Mouse (Mus musculus): ENCODE results near the gene Fam207a. TPM values are rescaled to one million over a fixed set of nuclear protein-coding genes. Genes with fewer than 3 reads are reported as not detected.

Gene Fam207a
- polyA plus RNA-seq, 1 experiment, result 38.8 TPM

- DNase-seq (ENCODE audit: low read depth), result no peak
- no peak for TF ChIP-seq POLR2A (IDR thresholded peaks at IDR 0.05; ENCODE audit: borderline replicate concordance, extremely low read depth, insufficient read depth, insufficient read length, poor library complexity, severe bottlenecking)
- TF ChIP-seq CTCF (IDR thresholded peaks at IDR 0.05; ENCODE audit: borderline replicate concordance, extremely low read depth, insufficient read depth, insufficient read length), result no peak
Measured at GRCm38 (mm10) chr10:77544916-77545315, 29.3 kb upstream of the Fam207a start.

DNA sequence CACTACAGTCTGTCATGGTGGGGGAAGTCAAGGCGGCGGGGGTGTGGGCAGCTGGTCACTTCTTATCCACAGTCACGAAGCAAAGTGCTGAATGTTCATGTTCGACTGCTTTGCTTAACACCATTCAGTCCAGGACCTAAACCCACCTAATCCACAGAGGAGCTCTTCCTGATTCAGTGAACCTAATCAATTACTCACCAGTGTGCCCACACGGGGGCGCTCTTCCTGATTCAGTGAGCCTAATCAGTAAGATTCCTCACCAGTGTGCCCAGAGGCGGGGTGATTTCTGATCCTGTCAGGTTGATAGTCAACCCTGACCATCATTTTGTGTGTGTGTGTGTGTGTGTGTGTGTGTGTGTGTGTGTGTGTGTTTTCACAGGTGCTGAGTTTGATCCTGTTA, 27.6 kb upstream of the Fam207a start:
- DNase-seq (ENCODE audit: low read depth), result peak; percentile 27
- TF ChIP-seq POLR2A (IDR thresholded peaks at IDR 0.05; ENCODE audit: borderline replicate concordance, extremely low read depth, insufficient read depth, insufficient read length, poor library complexity, severe bottlenecking), result no peak
- TF ChIP-seq CTCF (IDR thresholded peaks at IDR 0.05; ENCODE audit: borderline replicate concordance, extremely low read depth, insufficient read depth, insufficient read length), result peak; percentile 54; the same call in 1 of the 2 replicates

DNA sequence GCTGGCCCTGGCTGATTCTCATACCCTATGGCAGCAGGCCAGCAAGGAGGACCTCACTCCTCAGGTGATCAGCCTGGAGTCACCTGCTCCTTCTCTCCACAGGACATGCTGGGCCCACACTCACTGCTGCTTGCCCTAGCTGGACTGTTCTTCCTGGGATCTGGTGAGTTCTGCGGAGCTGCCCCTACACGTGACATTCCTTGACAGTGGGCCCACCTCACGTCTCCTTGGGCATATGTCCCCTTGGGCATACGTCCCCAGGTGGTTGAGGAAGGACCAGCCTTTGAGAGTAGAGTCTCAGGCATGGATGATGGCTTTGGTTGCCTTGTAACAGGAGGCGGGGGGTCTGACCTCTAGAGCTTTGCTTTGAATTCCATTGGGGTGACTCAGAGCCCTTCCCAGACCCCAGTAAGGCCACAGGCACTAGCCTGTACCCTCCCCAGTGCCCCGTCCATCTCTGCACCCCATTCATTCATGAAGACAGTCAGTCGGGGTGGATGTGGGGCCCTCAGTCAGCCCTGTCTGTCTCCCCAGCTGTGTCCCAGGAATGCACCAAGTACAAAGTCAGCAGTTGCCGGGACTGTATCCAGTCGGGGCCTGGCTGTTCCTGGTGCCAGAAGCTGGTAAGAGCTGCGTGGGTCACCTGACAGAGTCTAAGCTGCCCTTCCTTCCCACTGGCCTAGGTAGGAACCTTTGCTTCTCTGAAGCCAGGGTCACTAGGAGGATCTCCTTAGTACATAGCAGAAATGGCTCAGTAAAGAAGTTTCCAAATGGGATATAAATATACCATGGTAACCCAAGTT, 26.5 kb upstream of the Fam207a start:
- no peak for TF ChIP-seq CTCF (IDR thresholded peaks at IDR 0.05; ENCODE audit: borderline replicate concordance, extremely low read depth, insufficient read depth, insufficient read length)
- TF ChIP-seq POLR2A (IDR thresholded peaks at IDR 0.05; ENCODE audit: borderline replicate concordance, extremely low read depth, insufficient read depth, insufficient read length, poor library complexity, severe bottlenecking), result no peak
- DNase-seq (ENCODE audit: low read depth), result no peak

GRCm38 (mm10) chr10:77540576-77541102, 25.1 kb upstream of the Fam207a start:
- no peak for DNase-seq (ENCODE audit: low read depth)
- no peak for TF ChIP-seq POLR2A (IDR thresholded peaks at IDR 0.05; ENCODE audit: borderline replicate concordance, extremely low read depth, insufficient read depth, insufficient read length, poor library complexity, severe bottlenecking)

DNA sequence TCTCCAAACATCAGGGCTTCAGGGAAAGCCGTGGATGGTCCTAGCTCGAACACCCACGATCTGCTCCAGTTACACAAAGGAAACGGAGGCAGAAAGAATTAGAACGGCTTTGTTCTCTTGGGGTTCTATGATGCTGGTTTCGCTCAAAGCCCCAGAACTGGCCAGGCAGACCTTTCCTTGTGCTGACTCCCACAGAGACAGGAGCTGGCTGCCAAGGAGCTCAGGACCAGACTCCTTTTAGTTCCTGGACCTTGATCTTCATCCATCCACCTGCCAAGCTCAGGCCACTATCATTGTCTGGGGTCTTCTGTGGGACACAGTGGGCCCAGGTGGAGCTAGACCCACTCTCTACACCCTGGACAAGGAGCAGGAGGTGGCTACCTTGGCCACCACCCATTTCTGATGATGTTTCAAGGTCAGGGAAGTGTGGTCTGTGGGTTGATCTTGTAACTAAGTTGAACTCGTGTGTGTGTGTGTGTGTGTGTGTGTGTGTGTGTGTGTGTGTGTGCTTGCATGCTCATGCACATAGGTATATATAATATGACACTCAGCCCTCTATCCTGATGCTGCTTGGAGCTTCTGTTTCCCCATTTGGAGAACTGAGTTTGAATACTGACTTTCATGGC, 23.8 kb upstream of the Fam207a start:
- no peak for DNase-seq (ENCODE audit: low read depth)
- TF ChIP-seq CTCF (IDR thresholded peaks at IDR 0.05; ENCODE audit: borderline replicate concordance, extremely low read depth, insufficient read depth, insufficient read length) (no peak), POLR2A (IDR thresholded peaks at IDR 0.05; ENCODE audit: borderline replicate concordance, extremely low read depth, insufficient read depth, insufficient read length, poor library complexity, severe bottlenecking) (no peak)

DNA sequence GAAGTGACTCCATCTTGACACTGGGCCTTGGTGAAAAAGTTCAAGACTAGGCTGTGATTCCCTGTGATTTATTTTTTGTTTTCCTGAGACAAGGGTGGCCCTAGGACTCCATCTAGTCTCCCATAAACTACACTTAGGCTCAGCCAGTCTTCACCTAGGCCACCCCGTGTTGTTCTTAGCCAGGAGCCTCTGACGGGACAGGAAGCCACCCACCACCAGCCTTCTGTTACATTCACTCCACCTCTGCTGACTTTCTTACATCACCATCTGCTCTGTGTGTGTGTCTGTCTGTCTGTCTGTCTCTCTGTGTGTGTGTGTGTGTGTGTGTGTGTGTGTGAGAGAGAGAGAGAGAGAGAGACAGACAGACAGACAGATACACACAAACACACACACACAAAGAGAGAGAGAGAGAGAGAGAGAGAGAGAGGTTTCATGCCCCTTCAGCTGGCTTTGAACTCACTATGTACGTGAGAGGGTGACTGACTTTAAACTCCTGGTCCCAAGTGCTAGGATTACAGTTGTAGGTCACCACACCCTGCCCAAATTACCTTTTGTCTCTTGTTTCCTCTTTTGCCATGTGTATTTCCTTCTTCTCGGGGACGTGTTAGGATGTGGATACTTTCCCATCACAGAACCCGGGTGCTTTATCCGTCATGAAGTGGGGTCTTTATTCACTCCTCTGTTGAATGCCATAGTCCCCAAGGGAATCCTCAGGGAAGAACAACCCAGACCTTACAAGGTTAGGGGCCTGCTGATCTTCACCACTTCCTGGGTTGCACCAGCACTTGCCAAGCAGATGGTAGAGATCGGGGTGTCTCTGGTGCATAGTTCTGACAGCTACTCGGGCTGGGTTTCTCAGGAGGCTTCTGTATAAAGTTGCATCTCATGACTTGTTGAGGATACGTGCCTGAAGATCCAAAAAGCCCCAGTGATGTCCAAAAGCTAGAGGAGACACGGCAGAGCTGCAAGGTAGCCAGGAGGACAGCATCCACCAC, 21.9 kb upstream of the Fam207a start:
- TF ChIP-seq POLR2A (IDR thresholded peaks at IDR 0.05; ENCODE audit: borderline replicate concordance, extremely low read depth, insufficient read depth, insufficient read length, poor library complexity, severe bottlenecking) (no peak), CTCF (IDR thresholded peaks at IDR 0.05; ENCODE audit: borderline replicate concordance, extremely low read depth, insufficient read depth, insufficient read length) (no peak)

DNA sequence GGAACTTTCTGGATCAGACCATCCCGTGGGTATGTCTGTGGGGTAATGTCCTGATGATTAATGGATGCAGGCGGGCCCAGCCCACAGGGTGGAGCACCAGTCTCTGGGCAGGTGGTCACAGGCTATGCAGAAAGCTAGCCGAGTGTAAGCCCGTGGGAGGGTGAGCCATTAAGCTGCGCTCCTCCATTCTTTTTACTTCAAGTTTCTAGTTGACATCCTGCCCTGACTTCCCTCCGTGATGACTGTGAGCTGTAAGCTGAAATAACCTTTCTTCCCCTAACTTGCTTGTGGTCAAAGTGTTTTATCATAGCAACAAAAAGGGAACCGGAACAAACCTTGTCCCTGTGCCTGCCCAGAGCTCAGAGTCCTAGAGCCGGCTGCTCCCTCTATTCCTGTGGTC, 21.1 kb upstream of the Fam207a start:
- no peak for DNase-seq (ENCODE audit: low read depth)
- TF ChIP-seq POLR2A (IDR thresholded peaks at IDR 0.05; ENCODE audit: borderline replicate concordance, extremely low read depth, insufficient read depth, insufficient read length, poor library complexity, severe bottlenecking), result no peak
- TF ChIP-seq CTCF (IDR thresholded peaks at IDR 0.05; ENCODE audit: borderline replicate concordance, extremely low read depth, insufficient read depth, insufficient read length), result no peak

More for the DNA sequence above, 21.9 kb upstream of the Fam207a start:
- DNase-seq (ENCODE audit: low read depth), result no peak

- TF ChIP-seq POLR2A (IDR thresholded peaks at IDR 0.05; ENCODE audit: borderline replicate concordance, extremely low read depth, insufficient read depth, insufficient read length, poor library complexity, severe bottlenecking) (no peak), CTCF (IDR thresholded peaks at IDR 0.05; ENCODE audit: borderline replicate concordance, extremely low read depth, insufficient read depth, insufficient read length) (no peak)
Measured at GRCm38 (mm10) chr10:77532020-77532413, 16.4 kb upstream of the Fam207a start.

GRCm38 (mm10) chr10:77531026-77532019, 15.7 kb upstream of the Fam207a start:
- TF ChIP-seq POLR2A (IDR thresholded peaks at IDR 0.05; ENCODE audit: borderline replicate concordance, extremely low read depth, insufficient read depth, insufficient read length, poor library complexity, severe bottlenecking), result no peak
- no peak for TF ChIP-seq CTCF (IDR thresholded peaks at IDR 0.05; ENCODE audit: borderline replicate concordance, extremely low read depth, insufficient read depth, insufficient read length)

More at GRCm38 (mm10) chr10:77532020-77532413, 16.4 kb upstream of the Fam207a start:
- DNase-seq (ENCODE audit: low read depth), result no peak

DNA sequence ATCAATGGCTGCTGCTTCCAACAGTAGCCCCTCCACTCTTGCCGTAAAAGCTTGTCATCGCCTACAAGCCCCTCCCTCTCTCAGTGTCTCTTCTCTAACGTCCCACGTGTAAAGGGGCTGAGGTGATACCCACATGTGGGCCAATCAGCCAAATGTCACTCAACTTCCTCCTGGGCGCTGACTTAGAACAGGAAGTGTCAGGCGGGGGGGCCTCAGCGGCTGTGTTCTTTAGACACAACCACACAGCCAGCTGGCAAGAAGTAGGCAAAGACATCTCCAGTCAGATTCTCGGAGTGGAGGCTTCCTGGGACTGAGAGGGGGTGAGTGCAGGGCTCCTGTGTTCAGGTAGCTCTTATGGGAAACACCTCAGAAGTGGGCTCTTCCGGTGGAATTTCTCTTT, 14.6 kb upstream of the Fam207a start, which contains the start of gene Itgb2:
TSS of gene Itgb2 (plus strand) at position 113 of the 400 bp plus-strand sequence.
- DNase-seq (ENCODE audit: low read depth), result no peak
- no peak for TF ChIP-seq POLR2A (IDR thresholded peaks at IDR 0.05; ENCODE audit: borderline replicate concordance, extremely low read depth, insufficient read depth, insufficient read length, poor library complexity, severe bottlenecking)
- TF ChIP-seq CTCF (IDR thresholded peaks at IDR 0.05; ENCODE audit: borderline replicate concordance, extremely low read depth, insufficient read depth, insufficient read length), result no peak

More at GRCm38 (mm10) chr10:77531026-77532019, 15.7 kb upstream of the Fam207a start:
- DNase-seq (ENCODE audit: low read depth), result no peak
